ENCODE assay signal across 25 mouse cellular contexts in the genomic region with DNA sequence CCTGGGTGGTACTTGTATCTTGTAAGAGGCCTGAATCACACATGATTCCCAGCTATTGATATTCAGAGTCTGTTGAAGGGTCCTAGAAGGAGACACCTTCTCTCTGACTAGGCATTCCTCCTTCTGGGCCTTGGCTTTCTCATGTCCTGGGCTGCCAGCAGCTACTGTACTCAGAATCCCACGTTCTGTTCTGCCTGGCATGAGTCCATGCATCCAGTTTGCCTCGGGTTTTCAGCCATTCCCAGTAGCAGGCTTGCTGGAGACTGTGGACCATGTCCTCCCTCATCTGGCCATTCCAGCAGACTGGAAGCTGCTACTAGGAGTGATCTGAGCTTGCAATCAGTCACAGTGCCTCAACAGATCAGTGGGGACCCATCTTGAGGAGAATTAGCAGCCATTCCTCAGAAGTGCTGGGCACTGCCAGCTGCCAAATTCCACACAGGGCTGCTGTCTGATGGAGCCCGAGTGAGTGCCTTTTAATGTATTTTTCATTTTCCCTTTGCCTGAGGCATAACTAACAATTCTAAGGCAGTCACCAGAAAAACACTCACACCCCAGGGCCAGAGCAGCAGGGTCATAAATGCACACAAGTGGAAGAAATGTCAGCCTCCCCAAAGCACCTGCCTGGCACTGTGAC. TPM values are rescaled to one million over a fixed set of nuclear protein-coding genes. Genes with fewer than 3 reads are reported as not detected.
DNase-seq lines count a peak whose midpoint lies in the region; ATAC-seq and TF ChIP-seq lines count a peak whose summit lies in the region.
"Had no signal": no experiment of that assay in that cellular context is flagged by ENCODE, and none has a peak within 500 bp of the region (broad histone marks: within the 10 kb centered on the region; RNA-seq: fewer than 3 reads in every experiment).

No protein-coding gene starts in this region.

- no peaks in the 10 kb centered on the region for H3K36me3 ChIP-seq in midbrain, postnatal 0 days (ENCODE audit: insufficient read depth, low read length)
- H3K36me3 ChIP-seq in midbrain, embryonic 16.5 days (ENCODE audit: control insufficient read depth, insufficient read depth, low read length), result no peaks in the 10 kb centered on the region
- H3K36me3 ChIP-seq in neural tube, embryonic 14.5 days (ENCODE audit: control insufficient read depth, insufficient read depth, low read length), result no peaks in the 10 kb centered on the region
- no peaks in the 10 kb centered on the region for H3K36me3 ChIP-seq in liver, embryonic 12.5 days
- H3K36me3 ChIP-seq: hindbrain, embryonic 10.5 days had no signal

- H3K27ac ChIP-seq in midbrain, postnatal 0 days (ENCODE audit: low read depth, low read length), result no peak overlapping the region
- no peak overlapping the region for H3K27ac ChIP-seq in midbrain, embryonic 16.5 days (ENCODE audit: low read length)
- H3K27ac ChIP-seq in neural tube, embryonic 14.5 days (ENCODE audit: low read depth, low read length), result no peak overlapping the region
- no peak overlapping the region for H3K27ac ChIP-seq in liver, embryonic 12.5 days
- H3K27ac ChIP-seq: heart, adult 2 months; hindbrain, embryonic 10.5 days had no signal

- no peak overlapping the region for H3K9ac ChIP-seq in midbrain, postnatal 0 days (replicated peaks; ENCODE audit: low read length, poor library complexity, severe bottlenecking)
- no peak overlapping the region for H3K9ac ChIP-seq in midbrain, embryonic 16.5 days (ENCODE audit: low read depth, low read length)
- no peak overlapping the region for H3K9ac ChIP-seq in neural tube, embryonic 14.5 days (replicated peaks; ENCODE audit: low read depth, low read length)
- no peak overlapping the region for H3K9ac ChIP-seq in liver, embryonic 12.5 days

- no peaks in the 10 kb centered on the region for H3K27me3 ChIP-seq in midbrain, postnatal 0 days (ENCODE audit: insufficient read depth, low read length)
- H3K27me3 ChIP-seq in midbrain, embryonic 16.5 days (ENCODE audit: control insufficient read depth, insufficient read depth, low read depth, low read length), result no peaks in the 10 kb centered on the region
- H3K27me3 ChIP-seq in neural tube, embryonic 14.5 days (ENCODE audit: control insufficient read depth, insufficient read depth, low read length), result no peaks in the 10 kb centered on the region
- H3K27me3 ChIP-seq in liver, embryonic 12.5 days (replicated peaks), result no peaks in the 10 kb centered on the region
- H3K27me3 ChIP-seq: megakaryocyte, embryonic 14.5 days had no signal

- no peak overlapping the region for H3K4me3 ChIP-seq in midbrain, postnatal 0 days (ENCODE audit: low read depth, low read length)
- no peak overlapping the region for H3K4me3 ChIP-seq in midbrain, embryonic 16.5 days (ENCODE audit: low read depth, low read length)
- H3K4me3 ChIP-seq in neural tube, embryonic 14.5 days (ENCODE audit: low read depth, low read length), result no peak overlapping the region
- H3K4me3 ChIP-seq in liver, embryonic 12.5 days, result no peak overlapping the region
- H3K4me3 ChIP-seq: erythroblast, embryonic 14.5 days; heart, adult 2 months; hindbrain, embryonic 10.5 days; megakaryocyte, embryonic 14.5 days had no signal

- no peak for TF ChIP-seq CTCF in midbrain, postnatal 0 days (IDR thresholded peaks at IDR 0.05)

- 29% methylated on average over 3 of the region's 3 CpGs for WGBS in midbrain, postnatal 0 days
- WGBS in midbrain, embryonic 16.5 days, result 49% methylated on average over 3 of the region's 3 CpGs
- 32% methylated on average over 3 of the region's 3 CpGs for WGBS in neural tube, embryonic 14.5 days
- 42% methylated on average over 3 of the region's 3 CpGs for WGBS in liver, embryonic 12.5 days (ENCODE audit: insufficient replicate concordance)

- no peak overlapping the region for H3K4me2 ChIP-seq in midbrain, postnatal 0 days (ENCODE audit: low read depth, low read length, poor library complexity, severe bottlenecking)
- no peak overlapping the region for H3K4me2 ChIP-seq in midbrain, embryonic 16.5 days (ENCODE audit: low read length)
- no peak overlapping the region for H3K4me2 ChIP-seq in neural tube, embryonic 14.5 days (ENCODE audit: low read depth, low read length)
- H3K4me2 ChIP-seq in liver, embryonic 12.5 days, result no peak overlapping the region

- no peak for ATAC-seq in midbrain, postnatal 0 days (ENCODE audit: low FRiP score)
- ATAC-seq in midbrain, embryonic 16.5 days, result no peak
- ATAC-seq in neural tube, embryonic 14.5 days (ENCODE audit: low read depth), result peak; percentile 47; the same call in 1 of the 2 replicates
- ATAC-seq in liver, embryonic 12.5 days, result no peak

- H3K4me1 ChIP-seq in midbrain, postnatal 0 days (ENCODE audit: insufficient read depth, low read length), result no peaks in the 10 kb centered on the region
- peaks cover 3% of the 10 kb centered on the region; the same call in 1 of the 2 replicates for H3K4me1 ChIP-seq in midbrain, embryonic 16.5 days (ENCODE audit: control insufficient read depth, insufficient read depth, low read length)
- no peaks in the 10 kb centered on the region for H3K4me1 ChIP-seq in neural tube, embryonic 14.5 days (ENCODE audit: control insufficient read depth, insufficient read depth, low read length)
- no peaks in the 10 kb centered on the region for H3K4me1 ChIP-seq in liver, embryonic 12.5 days
- H3K4me1 ChIP-seq: megakaryocyte, embryonic 14.5 days had no signal

- no peaks in the 10 kb centered on the region for H3K9me3 ChIP-seq in midbrain, postnatal 0 days (ENCODE audit: low read length)
- no peaks in the 10 kb centered on the region; the same call in 1 of the 2 replicates for H3K9me3 ChIP-seq in midbrain, embryonic 16.5 days (replicated peaks; ENCODE audit: control insufficient read depth, low read length, poor library complexity, severe bottlenecking)
- no peaks in the 10 kb centered on the region for H3K9me3 ChIP-seq in neural tube, embryonic 14.5 days (ENCODE audit: control insufficient read depth, low read length)
- peaks cover 4% of the 10 kb centered on the region; the same call in 1 of the 2 replicates for H3K9me3 ChIP-seq in liver, embryonic 12.5 days (replicated peaks)

- DNase-seq in heart, adult 11 months, result peak; percentile 45
- DNase-seq in heart, adult 9 months (ENCODE audit: low spot score in 2 of 2), result no peak
- peak; percentile 15 for DNase-seq in midbrain, postnatal 0 days (ENCODE audit: low spot score)
- peak; percentile 18 for DNase-seq in cerebellum, adult 9-11 months
- DNase-seq: gastrocnemius, postnatal 10 days; heart, adult 2 months; kidney, adult 11 months; kidney, postnatal 36 days; lung, postnatal 10 days had no signal

RNA-seq across cellular contexts. Expression of a gene that starts 52.3 kb away (rescaled TPM):
- total RNA-seq in midbrain, postnatal 0 days (2014; rRNA removed), result not detected in 2 replicates
- polyA plus RNA-seq in midbrain, postnatal 0 days (2015; fragmentation: Nextera tagmentation; extraction: Ambion mirVana), result not detected in 2 replicates
- 0.09 TPM in 1 of 2 replicates, not detected in the other for polyA plus RNA-seq in midbrain, embryonic 16.5 days (2015; fragmentation: Nextera tagmentation; extraction: Ambion mirVana)
- polyA plus RNA-seq in neural tube, embryonic 14.5 days (2014; fragmentation: Nextera tagmentation; extraction: Ambion mirVana), result 0.13 TPM in 1 of 2 replicates, not detected in the other
- not detected in 2 replicates for polyA plus RNA-seq in liver, embryonic 12.5 days (2016; fragmentation: Nextera tagmentation; extraction: Ambion mirVana)
- total RNA-seq: common myeloid progenitor, adult 5-6 weeks; gastrocnemius, postnatal 10 days; heart, adult 2 months; layer of hippocampus, postnatal 10 days; monocyte, adult 5-6 weeks had no signal
- polyA plus RNA-seq: embryonic facial prominence, embryonic 11.5 days; erythroblast, embryonic 14.5 days; heart, adult 2 months; heart, embryonic 16.5 days; limb, embryonic 14.5 days; liver, embryonic 16.5 days; spleen, adult 2 months; stomach, embryonic 16.5 days; thymus, postnatal 0 days had no signal

Comparison
In these comparisons a context has a peak if more than half of its experiments do, and no peak if none do; other contexts are left out.
1. DNase-seq: peak in heart, adult 11 months (single experiment), midbrain, postnatal 0 days (single experiment) and cerebellum, adult 9-11 months (single experiment); none in heart, adult 9 months (0 of 2).